Mouse (Mus musculus) lung, embryonic 14.5 days (tissue): ENCODE measurements around the gene Itgb1. TPM values are rescaled to one million over a fixed set of nuclear protein-coding genes. Genes with fewer than 3 reads are reported as not detected.

Source experiments
- ATAC-seq: fragments of 200-750 bp; cut with Nextera tagmentation; 2 replicates; pipeline ENCODE4 v1.8.0; 2017; ENCODE audit warnings: mild to moderate bottlenecking, moderate TSS enrichment, moderate library complexity; ENCODE audit not compliant: insufficient read depth
- DNase-seq: peaks from one replicate; pipeline ENCODE4 v3.0.0-alpha.2; 2015
- H3K27ac ChIP-seq: fragments of 300-500 bp; sonication (generic); 2 replicates; pipeline ENCODE4 v1.5.1; 2014; ENCODE audit warnings: low read depth, mild to moderate bottlenecking, moderate library complexity
- H3K27me3 ChIP-seq: fragments of 300-500 bp; sonication (generic); 2 replicates; pipeline ENCODE4 v1.6.1; 2014; ENCODE audit warnings: low read length, control low read depth; ENCODE audit not compliant: insufficient read depth
- H3K36me3 ChIP-seq: fragments of 300-500 bp; sonication (generic); 2 replicates; pipeline ENCODE4 v1.6.1; 2014; ENCODE audit warnings: control low read depth; ENCODE audit not compliant: insufficient read depth
- H3K4me1 ChIP-seq: fragments of 300-500 bp; sonication (generic); 2 replicates; pipeline ENCODE4 v1.6.1; 2014; ENCODE audit warnings: antibody characterized with exemption, control low read depth; ENCODE audit not compliant: insufficient read depth
- H3K4me2 ChIP-seq: fragments of 300-500 bp; sonication (generic); 2 replicates; pipeline ENCODE4 v1.6.1; 2014; ENCODE audit warnings: mild to moderate bottlenecking
- H3K4me3 ChIP-seq: fragments of 300-500 bp; sonication (generic); 2 replicates; pipeline ENCODE4 v1.5.1; 2014; ENCODE audit warnings: low read depth, low read length
- H3K9ac ChIP-seq: fragments of 300-500 bp; sonication (generic); 2 replicates; pipeline ENCODE4 v1.6.1; 2014
- H3K9me3 ChIP-seq: fragments of 300-500 bp; sonication (generic); 2 replicates; pipeline ENCODE4 v1.6.1; 2016; ENCODE audit warnings: low read depth, low read length, control low read depth
- CTCF ChIP-seq: IDR thresholded peaks from 2 replicates; pipeline ENCODE4 v1.5.1; 2016; ENCODE audit warnings: antibody characterized with exemption, low read depth
- WGBS: fragments of 180-500 bp; shearing (Covaris S2); extraction: QIAGEN DNeasy Blood & Tissue Kit; methylation state at CpG from one replicate; pipeline ENCODE4 v1.1.7; 2014; 5-methylcytosine and 5-hydroxymethylcytosine counted together
- polyA plus RNA-seq: library from polyadenylated mRNA; unstranded; fragments of >200 nt; fragmentation: Nextera tagmentation; extraction: Ambion mirVana; gene quantifications from 2 replicates; pipeline ENCODE4 v1.2.1, GENCODE M21; 2014

Gene Itgb1
- polyA plus RNA-seq, 1 experiment from 2014 or later: 394 TPM

DNA sequence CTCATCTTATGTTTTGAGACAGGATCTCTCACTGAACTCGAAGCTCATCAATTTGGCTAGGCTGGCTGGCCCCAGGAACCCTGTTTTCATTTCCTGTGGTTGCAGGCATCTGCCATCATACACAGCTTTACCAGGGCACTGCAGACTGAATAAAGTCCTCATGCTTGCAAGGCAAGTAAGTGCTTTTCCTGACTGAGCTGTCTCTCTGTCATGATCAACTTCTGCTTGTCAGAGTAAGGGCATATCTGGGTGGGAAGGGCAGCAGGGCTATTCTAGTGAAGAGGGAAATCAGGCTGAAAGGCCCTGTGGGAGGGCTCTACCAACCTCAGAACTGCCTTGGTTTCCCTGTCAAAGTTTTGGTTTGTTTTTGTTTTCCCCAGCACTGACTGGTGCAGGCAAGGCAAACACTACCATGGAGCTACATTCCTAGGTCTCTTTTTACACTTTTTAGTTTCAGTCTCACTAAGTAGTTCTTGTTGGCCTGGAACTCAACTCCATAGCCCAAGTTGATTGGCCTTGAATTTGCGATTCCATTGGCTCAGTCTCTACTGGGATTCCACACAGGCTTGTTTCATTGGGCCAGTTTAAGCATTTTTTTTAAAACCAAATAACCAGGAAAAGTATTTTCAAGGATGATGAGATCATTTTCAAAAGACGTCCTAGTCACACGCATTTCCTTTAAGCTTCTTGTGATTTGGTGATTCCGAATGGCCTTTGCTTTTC lies 31.7 kb upstream of the Itgb1 start:
- Histone ChIP-seq H3K36me3 (no peaks in the 10 kb centered on the region), H3K27ac (peak overlapping the region; percentile 98), H3K4me3 (peak overlapping the region; percentile 19; the same call in 1 of the 2 replicates), H3K4me2 (peak overlapping the region; percentile 60), H3K9ac (peak overlapping the region; percentile 38; the same call in 1 of the 2 replicates), H3K9me3 (peaks cover 3% of the 10 kb centered on the region; the same call in 1 of the 2 replicates), H3K4me1 (0 out of 2 replicates have a peak, but pooled peaks cover 5% of the 10 kb centered on the region), H3K27me3 (no peaks in the 10 kb centered on the region)
- DNase-seq: peak; percentile 70
- WGBS: 23% methylated on average over 5 of the region's 5 CpGs
- ATAC-seq: peak; percentile 6
- no peak for TF ChIP-seq CTCF

GRCm38 (mm10) chr8:128654365-128655099 lies 30.9 kb upstream of the Itgb1 start:
- H3K27me3 ChIP-seq: no peaks in the 10 kb centered on the region
- peak overlapping the region; percentile 98 for H3K27ac ChIP-seq
- WGBS: 2% methylated on average over 16 of the region's 16 CpGs
- ATAC-seq: peak; percentile 96
- H3K36me3 ChIP-seq: no peaks in the 10 kb centered on the region
- peak; percentile 90 for DNase-seq
- peak; percentile 9; the same call in 1 of the 2 replicates for TF ChIP-seq CTCF
- peak overlapping the region; percentile 19; the same call in 1 of the 2 replicates for H3K4me3 ChIP-seq
- peak overlapping the region; percentile 38; the same call in 1 of the 2 replicates for H3K9ac ChIP-seq
- H3K4me2 ChIP-seq: peak overlapping the region; percentile 60
- peaks cover 3% of the 10 kb centered on the region; the same call in 1 of the 2 replicates for H3K9me3 ChIP-seq
- 0 out of 2 replicates have a peak, but pooled peaks cover 5% of the 10 kb centered on the region for H3K4me1 ChIP-seq

DNA sequence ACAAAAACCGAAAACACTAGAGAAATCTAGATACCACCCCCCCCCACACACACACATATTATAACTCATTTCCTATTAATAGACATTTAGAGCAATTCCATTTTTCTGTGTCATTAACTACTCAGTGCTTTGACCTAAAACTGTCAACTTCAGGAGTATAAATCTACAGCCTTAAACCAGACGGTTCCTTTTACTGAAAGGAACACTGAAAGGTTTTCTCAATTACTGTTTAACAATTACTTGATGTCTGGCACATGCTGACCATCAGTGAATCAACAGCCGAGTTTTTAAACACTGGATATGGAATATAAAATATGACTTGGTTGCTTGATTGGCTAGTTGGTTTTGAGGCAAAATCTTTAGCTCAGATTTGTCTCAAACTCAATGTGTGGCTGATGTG lies 23.3 kb upstream of the Itgb1 start:
- Histone ChIP-seq H3K36me3 (no peaks in the 10 kb centered on the region), H3K4me2 (no peak overlapping the region), H3K9me3 (peaks cover 3% of the 10 kb centered on the region; the same call in 1 of the 2 replicates), H3K9ac (no peak overlapping the region), H3K4me3 (no peak overlapping the region), H3K27me3 (no peaks in the 10 kb centered on the region), H3K27ac (no peak overlapping the region; the same call in 1 of the 2 replicates), H3K4me1 (peaks cover 3% of the 10 kb centered on the region; the same call in 1 of the 2 replicates)
- no peak for TF ChIP-seq CTCF
- DNase-seq: no peak
- 45% methylated on average over 3 of the region's 3 CpGs for WGBS
- ATAC-seq: no peak

DNA sequence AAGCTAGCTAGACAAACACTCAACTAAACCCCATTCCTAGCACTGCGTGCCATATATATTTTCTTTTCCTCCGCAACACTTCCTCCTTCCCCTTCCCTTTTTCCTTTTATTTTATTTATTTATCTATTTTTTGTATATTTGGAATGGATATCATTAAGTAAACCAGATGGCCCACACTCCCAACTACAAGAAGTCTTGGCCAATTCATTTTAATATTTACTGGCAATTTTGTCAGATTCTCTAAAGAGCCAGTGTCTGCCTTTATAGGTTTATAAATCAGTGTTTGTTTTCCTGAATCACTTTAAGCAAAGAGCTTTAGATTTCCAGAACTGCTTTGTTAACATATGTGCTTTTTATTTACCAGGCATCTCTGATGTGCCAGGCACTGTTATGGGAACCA lies 22.8 kb upstream of the Itgb1 start:
- Histone ChIP-seq H3K9me3 (peaks cover 3% of the 10 kb centered on the region; the same call in 1 of the 2 replicates), H3K4me1 (peaks cover 3% of the 10 kb centered on the region; the same call in 1 of the 2 replicates), H3K4me3 (no peak overlapping the region), H3K36me3 (no peaks in the 10 kb centered on the region), H3K4me2 (no peak overlapping the region), H3K9ac (no peak overlapping the region), H3K27ac (no peak overlapping the region), H3K27me3 (no peaks in the 10 kb centered on the region)
- 64% methylated on average over 2 of the region's 2 CpGs for WGBS
- ATAC-seq: no peak
- DNase-seq: no peak
- no peak for TF ChIP-seq CTCF

GRCm38 (mm10) chr8:128663106-128663505 lies 22.3 kb upstream of the Itgb1 start:
- peaks cover 3% of the 10 kb centered on the region; the same call in 1 of the 2 replicates for H3K4me1 ChIP-seq
- H3K4me3 ChIP-seq: no peak overlapping the region
- ATAC-seq: peak; percentile 80; the same call in 1 of the 2 replicates
- no peaks in the 10 kb centered on the region for H3K27me3 ChIP-seq
- no peaks in the 10 kb centered on the region for H3K36me3 ChIP-seq
- H3K4me2 ChIP-seq: no peak overlapping the region
- H3K27ac ChIP-seq: no peak overlapping the region
- peaks cover 3% of the 10 kb centered on the region; the same call in 1 of the 2 replicates for H3K9me3 ChIP-seq
- H3K9ac ChIP-seq: no peak overlapping the region
- 22% methylated on average over 2 of the region's 2 CpGs for WGBS
- TF ChIP-seq CTCF: no peak
- DNase-seq: peak; percentile 73

DNA sequence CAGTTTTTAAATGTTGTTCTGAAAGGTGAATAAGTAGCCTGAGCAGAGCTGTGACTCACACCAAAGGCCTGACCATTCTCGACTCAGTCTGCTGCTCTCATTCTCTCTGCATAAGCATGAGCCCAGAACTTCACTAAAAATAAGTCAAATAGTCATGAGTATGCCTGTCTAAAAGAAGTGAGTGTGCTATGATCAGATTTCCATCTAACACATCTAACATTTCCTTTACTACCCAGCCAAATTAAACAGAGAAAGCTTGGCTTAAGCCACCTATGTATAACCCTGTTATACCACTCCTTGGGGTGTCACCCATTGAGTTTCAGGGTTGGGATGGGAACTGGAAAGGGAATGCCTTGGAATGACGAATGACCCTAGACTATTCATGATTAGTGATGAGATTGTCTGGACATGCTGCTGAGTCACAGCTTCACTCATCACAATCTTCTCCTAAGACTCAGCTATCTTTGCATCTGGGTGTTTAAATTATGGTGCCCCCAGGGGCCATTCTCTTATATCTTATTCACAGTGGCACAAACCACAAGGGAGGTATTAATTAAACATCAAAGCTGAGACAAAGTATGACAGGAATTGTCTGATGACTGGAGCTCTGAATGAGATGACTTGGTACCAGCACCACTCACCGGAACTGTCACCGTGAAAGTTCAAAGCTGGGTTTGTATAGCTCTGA lies 18.7 kb upstream of the Itgb1 start:
- Histone ChIP-seq H3K4me2 (no peak overlapping the region), H3K9me3 (no peaks in the 10 kb centered on the region), H3K36me3 (no peaks in the 10 kb centered on the region), H3K4me3 (no peak overlapping the region), H3K27me3 (no peaks in the 10 kb centered on the region), H3K4me1 (peaks cover 3% of the 10 kb centered on the region; the same call in 1 of the 2 replicates), H3K27ac (no peak overlapping the region), H3K9ac (no peak overlapping the region)
- 68% methylated on average over 4 of the region's 4 CpGs for WGBS
- DNase-seq: no peak
- no peak for TF ChIP-seq CTCF
- ATAC-seq: no peak
